Mouse (Mus musculus) limb, embryonic 14.5 days (tissue): ENCODE measurements around the gene Ear10. TPM values are rescaled to one million over a fixed set of nuclear protein-coding genes. Genes with fewer than 3 reads are reported as not detected.
"Not testable (repeated sequence)": the region's sequence is repeated elsewhere in the genome, so short reads cannot be mapped to it uniquely, and the experiment has no call there.

ENCODE experiments used
- ATAC-seq: fragments of 200-750 bp; cut with Nextera tagmentation; 2 replicates; pipeline ENCODE4 v1.8.0; 2017; ENCODE audit warnings: low read depth, moderate number of reproducible peaks, moderate TSS enrichment; ENCODE audit not compliant: low FRiP score
- DNase-seq: peaks from one replicate; pipeline ENCODE4 v3.0.0-alpha.2; 2015; ENCODE audit warnings: low spot score
- H3K27ac ChIP-seq: fragments of 300-500 bp; sonication (generic); replicated peaks from 2 replicates; pipeline ENCODE4 v1.5.1; 2014; ENCODE audit warnings: low read depth, mild to moderate bottlenecking, low read length, moderate library complexity, mixed read lengths
- H3K27me3 ChIP-seq: fragments of 300-500 bp; sonication (generic); 2 replicates; pipeline ENCODE4 v1.6.1; 2014; ENCODE audit warnings: low read length, mixed read lengths; ENCODE audit not compliant: control insufficient read depth, insufficient read depth
- H3K36me3 ChIP-seq: fragments of 300-500 bp; sonication (generic); 2 replicates; pipeline ENCODE4 v1.6.1; 2014; ENCODE audit warnings: mild to moderate bottlenecking, low read length, moderate library complexity, mixed read lengths; ENCODE audit not compliant: control insufficient read depth, insufficient read depth
- H3K4me1 ChIP-seq: fragments of 300-500 bp; sonication (generic); 2 replicates; pipeline ENCODE4 v1.6.1; 2014; ENCODE audit warnings: antibody characterized with exemption, low read length, mixed read lengths; ENCODE audit not compliant: control insufficient read depth, insufficient read depth
- H3K4me2 ChIP-seq: fragments of 300-500 bp; sonication (generic); replicated peaks from 2 replicates; pipeline ENCODE4 v1.6.1; 2014; ENCODE audit warnings: low read depth, mild to moderate bottlenecking, low read length, moderate library complexity; ENCODE audit not compliant: severe bottlenecking
- H3K4me3 ChIP-seq: fragments of 300-500 bp; sonication (generic); replicated peaks from 2 replicates; pipeline ENCODE4 v1.5.1; 2014; ENCODE audit warnings: low read length
- H3K9ac ChIP-seq: fragments of 300-500 bp; sonication (generic); 2 replicates; pipeline ENCODE4 v1.6.1; 2014; ENCODE audit warnings: mild to moderate bottlenecking, low read depth, low read length, moderate library complexity; ENCODE audit not compliant: severe bottlenecking
- H3K9me3 ChIP-seq: fragments of 300-500 bp; sonication (generic); 2 replicates; pipeline ENCODE4 v1.6.1; 2016; ENCODE audit warnings: low read length; ENCODE audit not compliant: control insufficient read depth
- POLR2A ChIP-seq: fragments of 200-500 bp; IDR thresholded peaks from 2 replicates; pipeline ENCODE4 v1.8.0; 2012; ENCODE audit warnings: inconsistent platforms, mild to moderate bottlenecking, moderate library complexity, borderline replicate concordance; ENCODE audit not compliant: insufficient read depth, insufficient read length; ENCODE audit errors: extremely low read depth
- WGBS: fragments of 180-500 bp; shearing (Covaris S2); extraction: QIAGEN DNeasy Blood & Tissue Kit; methylation state at CpG from one replicate; pipeline ENCODE4 v1.1.7; 2014; 5-methylcytosine and 5-hydroxymethylcytosine counted together
- polyA plus RNA-seq, 2 experiments: library from polyadenylated mRNA; depleted of rRNA in 1 of 2; stranded (reverse) in 1 of 2; unstranded in 1 of 2; fragments of >200 nt; fragmentation: Nextera tagmentation in 1 of 2; extraction: Ambion mirVana in 1 of 2; gene quantifications; 2 replicates each; pipeline versions ENCODE4 v1.2.1 to v1.2.3; 2012 to 2014

Gene Ear10
- polyA plus RNA-seq, 2 experiments: not detected

DNA sequence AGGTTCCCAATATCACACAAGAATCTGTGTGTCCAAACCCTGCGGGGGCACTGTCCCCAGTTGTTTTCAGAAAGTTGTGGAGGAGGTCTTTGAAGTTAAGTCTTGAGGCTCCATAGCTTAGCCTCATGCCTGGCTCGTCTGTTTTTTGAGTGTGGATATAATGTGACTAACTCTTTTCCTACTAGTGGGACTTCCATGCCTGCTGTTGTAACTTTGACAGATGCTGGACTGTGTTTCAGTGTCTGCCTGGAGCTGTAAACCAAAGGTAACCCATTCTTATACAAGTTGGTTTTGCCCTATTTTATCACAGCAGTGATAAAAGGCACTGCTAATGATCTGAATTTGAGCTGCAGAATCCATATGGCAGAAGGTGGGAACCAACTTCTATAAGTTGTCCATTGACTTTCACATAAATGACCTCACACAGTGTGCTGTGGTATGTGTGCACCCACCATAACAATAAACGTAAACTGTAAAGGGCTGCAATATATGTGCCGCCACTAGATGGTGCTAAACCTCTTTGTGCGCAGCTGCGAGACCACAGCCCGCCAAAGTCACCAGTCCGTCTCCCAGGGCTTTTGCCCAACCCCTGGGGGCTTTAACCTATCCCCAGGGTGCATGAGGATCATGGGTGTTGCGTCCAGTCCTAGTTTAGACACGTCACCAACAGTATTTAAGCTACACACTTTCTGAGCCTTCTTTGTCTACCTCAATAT lies 1.5 kb upstream of the Ear10 start, which contains the start of gene Gm8113:
TSS of gene Gm8113 (plus strand) at position 703 of the 716 bp plus-strand sequence.
- not testable (repeated sequence) for H3K4me1 ChIP-seq, H3K36me3 ChIP-seq, H3K27me3 ChIP-seq, H3K9me3 ChIP-seq
- DNase-seq (peak; percentile 89), ATAC-seq (peak; percentile 93)
- 8% methylated on average over 10 of the region's 10 CpGs for WGBS
- TF ChIP-seq POLR2A: peak; percentile 16; the same call in 1 of the 2 replicates
- H3K9ac ChIP-seq: peak within 1 kb of the TSS; percentile 64
- H3K4me2 ChIP-seq: peak within 1 kb of the TSS; percentile 44
- H3K4me3 ChIP-seq: peak within 1 kb of the TSS; percentile 45
- peak within 1 kb of the TSS; percentile 73 for H3K27ac ChIP-seq

DNA sequence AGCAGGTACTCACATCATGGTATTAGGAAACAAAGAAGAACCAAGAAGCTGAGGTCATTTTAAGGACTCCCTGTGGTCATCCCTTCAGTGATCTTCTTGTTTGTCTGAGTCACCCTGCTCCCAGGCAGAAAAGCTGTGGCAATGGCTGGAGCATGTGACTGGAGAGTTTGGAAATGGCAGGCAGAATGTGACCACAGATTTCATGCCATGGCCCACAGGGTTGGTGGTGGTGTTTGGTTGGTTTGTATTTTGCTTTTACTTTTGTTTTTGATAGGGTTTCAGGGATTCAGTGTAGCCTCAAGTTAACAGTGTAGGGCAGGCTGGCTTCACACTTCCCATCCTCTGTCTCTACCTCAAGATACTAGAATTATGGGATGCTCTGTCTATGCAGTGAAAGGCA lies 5.1 kb downstream of the Ear10 start:
- H3K4me1 ChIP-seq, H3K4me3 ChIP-seq, H3K27me3 ChIP-seq, DNase-seq, H3K9me3 ChIP-seq, H3K27ac ChIP-seq, H3K9ac ChIP-seq, H3K36me3 ChIP-seq, H3K4me2 ChIP-seq, ATAC-seq: not testable (repeated sequence)

DNA sequence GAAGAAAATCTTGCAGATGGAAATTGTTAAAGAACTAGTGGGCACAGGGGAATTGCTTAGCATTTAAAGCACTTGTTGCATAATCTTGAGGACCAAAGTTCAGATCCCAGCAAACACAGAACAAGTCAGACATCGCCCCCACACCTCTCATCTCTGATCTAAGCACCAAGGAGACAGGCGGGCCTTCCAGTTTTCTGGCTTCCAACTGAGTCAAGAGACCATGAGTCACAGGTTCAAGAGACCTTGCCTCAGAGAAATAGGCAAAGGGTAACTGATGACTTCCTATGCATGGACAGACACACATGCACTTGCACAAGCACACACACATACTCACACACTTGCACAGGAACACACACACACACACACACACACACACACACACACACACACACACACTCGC lies 24.8 kb downstream of the Ear10 start:
- H3K4me3 ChIP-seq, DNase-seq, H3K27me3 ChIP-seq, H3K9me3 ChIP-seq, H3K36me3 ChIP-seq, H3K9ac ChIP-seq, H3K27ac ChIP-seq, H3K4me1 ChIP-seq, ATAC-seq, H3K4me2 ChIP-seq: not testable (repeated sequence)
- WGBS: 77% methylated on average over 3 of the region's 3 CpGs

DNA sequence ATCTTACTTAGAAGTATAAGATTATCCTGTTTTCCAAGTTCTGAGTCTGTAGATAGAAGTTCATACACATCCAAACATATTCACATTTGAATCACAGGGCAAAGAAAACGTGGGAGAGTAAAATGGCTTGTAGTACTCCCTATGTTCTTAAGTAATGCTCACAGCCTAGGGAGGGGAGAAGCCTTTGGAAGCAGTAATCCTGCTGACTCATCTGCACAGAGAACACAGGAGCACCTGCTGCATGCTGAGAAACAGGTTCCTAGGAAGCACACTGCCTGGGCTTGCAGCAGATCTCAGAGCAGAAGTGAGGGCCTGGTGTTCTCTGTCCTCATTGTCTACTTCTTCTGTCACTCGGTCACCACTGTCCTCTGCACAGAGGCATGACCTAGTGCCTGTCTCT lies 28.0 kb downstream of the Ear10 start:
- H3K27me3 ChIP-seq, H3K9ac ChIP-seq, ATAC-seq, H3K36me3 ChIP-seq, H3K4me1 ChIP-seq, H3K4me2 ChIP-seq, DNase-seq, H3K27ac ChIP-seq, H3K9me3 ChIP-seq, H3K4me3 ChIP-seq: not testable (repeated sequence)
- WGBS: 42% methylated on average over 1 of the region's 2 CpGs

DNA sequence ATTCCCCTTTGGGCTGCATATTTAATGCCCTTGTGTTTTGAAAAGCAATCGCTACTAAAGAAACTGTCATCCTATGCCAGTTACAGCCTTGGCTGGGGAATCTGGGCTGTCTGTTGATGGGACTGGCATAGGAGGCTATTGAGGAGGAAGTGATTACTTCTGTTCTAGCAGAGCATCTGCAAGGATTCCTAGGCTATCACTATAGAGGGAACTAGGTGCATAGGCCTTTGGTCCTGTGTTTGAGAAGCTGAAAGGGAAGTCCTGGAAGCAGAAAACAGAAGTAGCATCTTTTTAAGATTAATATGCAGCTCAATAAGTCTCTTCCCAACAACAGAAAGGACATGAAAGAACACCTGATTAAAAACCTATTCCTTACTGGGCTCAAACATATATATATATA lies 32.1 kb downstream of the Ear10 start:
- WGBS: no CpG with 5 or more reads among the region's 1 CpGs
- H3K27ac ChIP-seq, H3K36me3 ChIP-seq, H3K4me1 ChIP-seq, H3K27me3 ChIP-seq, H3K9ac ChIP-seq, DNase-seq, ATAC-seq, H3K4me2 ChIP-seq, H3K9me3 ChIP-seq, H3K4me3 ChIP-seq: not testable (repeated sequence)

DNA sequence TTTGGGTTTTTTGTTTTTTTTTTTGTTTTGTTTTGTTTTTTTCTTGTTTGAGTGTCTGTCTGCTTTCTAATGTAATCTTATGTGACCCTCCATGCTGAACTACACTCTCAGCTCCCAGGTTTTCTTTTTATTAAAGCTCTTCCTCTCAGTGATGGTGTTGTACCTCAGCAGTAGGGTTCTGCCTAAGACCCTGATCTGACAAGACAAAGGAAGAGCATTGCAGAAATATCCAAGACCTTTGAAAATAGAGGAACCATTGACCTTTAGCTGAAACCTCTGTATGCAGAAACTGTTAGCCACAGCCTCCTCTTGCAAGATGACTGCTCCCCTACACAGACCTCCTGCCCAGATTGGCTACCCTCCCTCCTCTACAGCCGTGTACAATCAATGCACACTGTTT lies 37.1 kb downstream of the Ear10 start:
- H3K4me1 ChIP-seq, H3K9ac ChIP-seq, DNase-seq, H3K27me3 ChIP-seq, H3K4me3 ChIP-seq, H3K9me3 ChIP-seq, H3K4me2 ChIP-seq, H3K27ac ChIP-seq, H3K36me3 ChIP-seq, ATAC-seq: not testable (repeated sequence)
- WGBS: 61% methylated on average over 1 of the region's 1 CpGs

DNA sequence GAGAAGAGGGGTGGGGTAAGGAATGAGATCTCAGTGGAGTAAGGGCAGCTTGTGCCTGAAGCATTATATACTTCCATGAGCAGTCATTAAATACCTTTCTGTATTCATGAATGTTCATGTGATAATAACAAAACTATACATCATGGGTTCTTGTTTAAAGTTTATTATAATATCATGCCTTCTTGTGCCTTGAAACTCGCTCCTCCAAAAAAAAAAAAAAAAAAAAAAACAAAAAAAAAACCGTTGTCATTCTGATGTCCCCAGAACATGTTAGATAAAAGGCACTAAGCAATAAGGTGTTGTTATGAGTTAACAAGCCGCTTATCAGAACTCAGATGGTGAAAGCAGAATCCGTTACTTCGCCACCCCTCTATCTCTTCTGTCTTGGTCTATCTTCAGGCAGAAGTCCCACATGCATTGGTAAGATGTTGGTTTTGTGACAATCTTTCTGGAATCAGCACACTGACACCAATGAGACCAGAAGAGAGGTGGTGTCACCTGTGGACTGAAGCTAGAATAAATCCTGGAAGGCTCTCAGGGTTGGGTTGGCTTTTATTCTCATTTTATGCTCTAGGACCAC lies 43.3 kb downstream of the Ear10 start:
- ATAC-seq, H3K27ac ChIP-seq, H3K4me3 ChIP-seq, H3K9me3 ChIP-seq, H3K27me3 ChIP-seq, H3K9ac ChIP-seq, H3K4me1 ChIP-seq, H3K4me2 ChIP-seq, DNase-seq, H3K36me3 ChIP-seq: not testable (repeated sequence)
- WGBS: 79% methylated on average over 5 of the region's 5 CpGs

DNA sequence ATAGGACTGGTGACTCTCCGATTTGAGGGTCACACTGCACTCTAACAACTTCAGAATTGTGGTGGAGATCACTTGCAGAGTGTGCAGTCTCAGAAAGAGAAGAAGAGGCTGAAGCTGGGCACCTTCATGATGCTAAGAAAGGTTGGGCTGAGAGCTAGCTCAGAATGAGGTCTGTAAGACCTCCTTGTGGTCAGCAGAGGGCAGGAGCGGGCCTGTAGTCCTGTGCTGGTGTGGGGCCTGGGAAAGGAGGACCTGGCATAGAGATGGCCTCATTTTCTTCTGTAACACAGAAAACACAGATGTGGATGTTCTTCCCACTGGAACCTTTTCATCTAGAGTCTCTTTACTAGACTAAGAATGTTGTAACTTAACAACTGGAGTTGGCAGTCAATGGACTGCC lies 45.6 kb downstream of the Ear10 start:
- not testable (repeated sequence) for H3K9me3 ChIP-seq, H3K4me3 ChIP-seq, H3K36me3 ChIP-seq, H3K27ac ChIP-seq, ATAC-seq, DNase-seq, H3K4me2 ChIP-seq, H3K27me3 ChIP-seq, H3K4me1 ChIP-seq, H3K9ac ChIP-seq
- 75% methylated on average over 1 of the region's 2 CpGs for WGBS
